Mouse (Mus musculus) thymus, adult 2 months (tissue): ENCODE results near the gene Hcar1. TPM values are rescaled to one million over a fixed set of nuclear protein-coding genes. Genes with fewer than 3 reads are reported as not detected.

Experiments used
- DNase-seq: peaks from one replicate; pipeline ENCODE4 v3.0.0; 2021
- H3K27ac ChIP-seq: fragments of 200-500 bp; 2 replicates; pipeline ENCODE4 v1.5.1; 2012; ENCODE audit warnings: low read length, control low read depth; ENCODE audit not compliant: control insufficient read depth, insufficient read depth
- H3K27me3 ChIP-seq: fragments of 200-500 bp; 2 replicates; pipeline ENCODE4 v1.6.1; 2012; ENCODE audit warnings: mild to moderate bottlenecking, low read length, moderate library complexity, mixed read lengths; ENCODE audit not compliant: control insufficient read depth, insufficient read depth
- H3K36me3 ChIP-seq: fragments of 200-500 bp; 2 replicates; pipeline ENCODE4 v1.6.1; 2012; ENCODE audit warnings: mild to moderate bottlenecking, low read length, moderate library complexity; ENCODE audit not compliant: control insufficient read depth, insufficient read depth
- H3K4me1 ChIP-seq: fragments of 200-500 bp; replicated peaks from 2 replicates; pipeline ENCODE4 v1.6.1; 2012; ENCODE audit warnings: low read length; ENCODE audit not compliant: control insufficient read depth, insufficient read depth
- H3K4me3 ChIP-seq: fragments of 200-500 bp; 2 replicates; pipeline ENCODE4 v1.5.1; 2012; ENCODE audit warnings: mild to moderate bottlenecking, low read length, control low read depth, moderate library complexity; ENCODE audit not compliant: control insufficient read depth, insufficient read depth
- CTCF ChIP-seq: fragments of 200-500 bp; IDR thresholded peaks from 2 replicates; pipeline ENCODE4 v1.5.1; 2012; ENCODE audit warnings: mild to moderate bottlenecking, control low read depth, low read length, moderate library complexity, borderline replicate concordance; ENCODE audit not compliant: control insufficient read depth, poor library complexity, insufficient read depth; ENCODE audit errors: extremely low read depth
- POLR2A ChIP-seq: fragments of 200-500 bp; IDR thresholded peaks from 2 replicates; pipeline ENCODE4 v1.6.1; 2012; ENCODE audit warnings: mild to moderate bottlenecking, low read length, control low read depth, moderate library complexity; ENCODE audit not compliant: control insufficient read depth, poor library complexity, insufficient read depth; ENCODE audit errors: extremely low read depth
- WGBS: fragments of 180-500 bp; shearing (Covaris S2); methylation state at CpG from one replicate; pipeline ENCODE4 v1.1.7; 2018; 5-methylcytosine and 5-hydroxymethylcytosine counted together
- polyA plus RNA-seq: library from polyadenylated mRNA; depleted of rRNA; stranded (reverse); fragments of >200 nt; gene quantifications from 2 replicates; pipeline ENCODE4 v1.2.3, GENCODE M21; 2012; rRNA removed

Hcar1 gene
- 3.1 and 4.7 TPM in 2 replicates for polyA plus RNA-seq

DNA sequence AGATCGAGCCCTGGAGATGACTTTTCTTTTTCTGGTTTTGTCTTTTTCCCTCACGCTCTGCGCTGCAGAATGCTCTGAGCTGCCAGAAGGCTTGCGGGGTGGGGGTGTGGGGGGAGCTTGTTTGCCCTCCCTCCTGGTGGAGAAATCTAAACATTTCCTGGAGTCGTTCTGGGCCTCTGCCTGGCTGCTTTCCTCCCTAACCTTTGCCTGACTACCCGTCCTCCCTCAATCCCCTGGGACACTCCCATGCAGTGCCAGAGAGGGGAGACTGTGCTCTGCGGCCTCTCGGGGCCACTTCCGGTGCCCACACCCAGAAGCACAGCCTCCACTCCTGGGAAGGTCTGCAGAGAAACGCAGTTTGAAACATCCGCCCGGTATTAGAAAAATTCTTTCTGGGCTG is at the start of gene Hcar1:
Gene Hcar1 (minus strand): TSS at position 93 of the 400 bp plus-strand sequence.
- Histone ChIP-seq H3K4me1 (no peaks in the 10 kb centered on the region), H3K4me3 (no peak within 1 kb of the TSS), H3K27ac (no peak within 1 kb of the TSS), H3K27me3 (no peaks in the 10 kb centered on the region; the same call in 1 of the 2 replicates), H3K36me3 (no peaks in the 10 kb centered on the region)
- 81% methylated on average over 12 of the region's 12 CpGs for WGBS
- no peak for TF ChIP-seq CTCF
- no peak for TF ChIP-seq POLR2A
- DNase-seq: no peak

- Histone ChIP-seq H3K36me3 (peaks cover 34% of the 10 kb centered on the region), H3K4me1 (peaks cover 13% of the 10 kb centered on the region), H3K27ac (no peak within 1 kb of the TSS), H3K4me3 (no peak within 1 kb of the TSS), H3K27me3 (no peaks in the 10 kb centered on the region)
- TF ChIP-seq CTCF (no peak), POLR2A (no peak)
- 98% methylated on average over 9 of the region's 9 CpGs for WGBS
- DNase-seq: no peak
Measured at GRCm38 (mm10) chr5:123927118-123927517, 47.3 kb upstream of the Hcar1 start, which contains the start of gene Gm43518. Gene Gm43518, plus strand, starts transcription at chr5:123927418.

DNA sequence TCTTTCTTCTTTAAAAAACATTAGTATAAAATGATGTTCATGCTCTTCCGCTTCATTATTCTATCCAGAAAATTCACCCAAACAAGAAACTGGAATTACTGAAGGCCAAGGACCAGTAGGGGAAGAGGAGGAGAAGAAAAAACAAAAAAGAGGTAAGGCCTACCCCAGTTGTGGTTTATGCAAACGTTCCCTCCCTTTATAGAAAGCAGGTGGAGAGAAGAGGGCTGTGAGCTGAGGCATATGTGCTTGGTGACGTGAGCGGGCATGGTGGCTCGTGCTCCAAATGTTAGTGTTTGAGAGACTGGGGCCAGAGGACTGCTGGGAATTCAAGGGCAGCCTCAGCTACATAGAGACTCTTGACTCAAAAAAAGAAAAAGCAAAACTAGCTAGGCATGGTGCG is 42.3 kb upstream of the Hcar1 start:
- TF ChIP-seq POLR2A (no peak), CTCF (no peak)
- H3K27ac ChIP-seq: peak overlapping the region; percentile 69
- WGBS: 45% methylated on average over 6 of the region's 6 CpGs
- peaks cover 47% of the 10 kb centered on the region for H3K36me3 ChIP-seq
- H3K4me1 ChIP-seq: peaks cover 12% of the 10 kb centered on the region
- no peak overlapping the region for H3K4me3 ChIP-seq
- H3K27me3 ChIP-seq: no peaks in the 10 kb centered on the region
- DNase-seq: no peak

DNA sequence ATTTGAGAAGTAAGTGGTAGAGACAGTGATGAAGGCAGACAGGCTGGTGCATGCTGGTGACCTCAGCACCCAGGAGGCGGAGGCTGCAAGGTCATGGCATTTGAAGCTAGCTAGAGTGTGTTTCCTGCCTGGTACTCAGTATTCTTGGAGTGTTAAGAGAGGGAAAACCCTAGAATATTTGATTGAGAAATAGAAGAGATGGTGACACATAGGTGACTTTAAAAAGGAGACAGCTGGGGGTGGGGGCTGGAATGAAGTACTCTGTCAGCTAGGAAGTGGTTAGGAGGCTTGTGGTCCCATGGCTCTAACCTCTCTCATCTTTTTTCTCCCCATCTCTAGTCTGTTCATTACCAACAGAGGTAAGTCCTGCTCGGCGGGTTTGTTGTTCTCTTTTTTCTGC is 35.0 kb upstream of the Hcar1 start:
- Histone ChIP-seq H3K4me3 (no peak overlapping the region), H3K4me1 (peaks cover 15% of the 10 kb centered on the region), H3K27ac (peak overlapping the region; percentile 14; the same call in 1 of the 2 replicates), H3K36me3 (peaks cover 23% of the 10 kb centered on the region), H3K27me3 (no peaks in the 10 kb centered on the region)
- no peak for DNase-seq
- TF ChIP-seq CTCF (no peak), POLR2A (no peak)
- WGBS: 17% methylated on average over 3 of the region's 3 CpGs

GRCm38 (mm10) chr5:123907631-123907977 is 27.8 kb upstream of the Hcar1 start:
- TF ChIP-seq POLR2A: no peak
- no peak for TF ChIP-seq CTCF
- Histone ChIP-seq H3K27me3 (no peaks in the 10 kb centered on the region), H3K27ac (peak overlapping the region; percentile 37; the same call in 1 of the 2 replicates), H3K36me3 (no peaks in the 10 kb centered on the region), H3K4me1 (peaks cover 10% of the 10 kb centered on the region), H3K4me3 (peak overlapping the region; percentile 77)
- no peak for DNase-seq
- 5% methylated on average over 10 of the region's 10 CpGs for WGBS

DNA sequence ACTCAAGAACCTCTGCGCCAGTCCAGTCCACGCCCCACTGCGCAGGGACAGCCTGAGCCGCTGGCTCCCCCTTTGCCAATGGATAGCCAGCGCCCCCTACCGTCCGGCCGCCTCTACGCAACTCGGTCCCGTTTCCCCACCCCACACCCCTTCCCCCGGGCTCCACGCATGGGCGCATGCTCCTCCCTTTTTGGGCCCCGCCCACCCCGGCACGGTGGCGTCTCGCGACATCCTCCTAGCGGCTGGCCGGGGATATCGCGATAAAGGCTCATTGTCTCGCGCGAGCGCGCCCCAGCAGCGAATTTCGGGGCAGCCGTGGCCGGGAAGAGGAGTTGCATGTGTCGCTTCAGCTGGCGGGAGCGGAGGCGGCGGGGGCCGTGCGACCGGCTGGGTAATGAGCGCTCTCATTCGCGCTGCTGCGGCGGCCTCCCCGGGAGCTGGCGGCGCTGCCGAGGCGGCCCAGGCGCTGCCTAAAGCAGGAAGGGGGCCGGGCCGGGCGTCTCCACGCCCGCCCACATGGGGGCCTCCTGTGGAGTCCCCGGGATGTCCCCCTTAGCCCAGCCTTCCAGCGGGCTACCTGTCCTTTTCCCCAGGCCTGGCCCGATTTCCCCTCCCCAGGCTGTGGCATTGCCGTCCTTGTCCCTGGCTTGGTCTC is 27.3 kb upstream of the Hcar1 start, which contains the start of gene Denr:
Gene Denr (plus strand): TSS at position 200 of the 655 bp plus-strand sequence.
- Histone ChIP-seq H3K4me1 (peaks cover 10% of the 10 kb centered on the region), H3K4me3 (peak within 1 kb of the TSS; percentile 77), H3K27me3 (no peaks in the 10 kb centered on the region), H3K27ac (peak within 1 kb of the TSS; percentile 37; the same call in 1 of the 2 replicates), H3K36me3 (no peaks in the 10 kb centered on the region)
- peak; percentile 100 for DNase-seq
- under 1% methylated on average over 61 of the region's 61 CpGs for WGBS
- TF ChIP-seq CTCF: peak; percentile 85
- TF ChIP-seq POLR2A: peak; percentile 73
